Comparison of ENCODE assay signal across 15 mouse cellular contexts in genomic region chr17:29253236-29253635, GRCm38 (mm10). TPM values are rescaled to one million over a fixed set of nuclear protein-coding genes. Genes with fewer than 3 reads are reported as not detected.
"Had no signal": no experiment of that assay in that cellular context is flagged by ENCODE, and none has a peak within 500 bp of the region (broad histone marks: within the 10 kb centered on the region; RNA-seq: fewer than 3 reads in every experiment).

No protein-coding gene starts in this region.

- DNase-seq: kidney, postnatal 14 days; left cerebral cortex, postnatal 4 days; lung, embryonic 14.5 days; lung, postnatal 10 days; lung, postnatal 4 days; midbrain, embryonic 14.5 days; right cerebral cortex, adult 18-20 months; right cerebral cortex, postnatal 25 days; thymus, postnatal 36 days had no signal

- H3K27me3 ChIP-seq: limb, embryonic 13.5 days; neural tube, embryonic 15.5 days had no signal

- H3K4me3 ChIP-seq: limb, embryonic 13.5 days; midbrain, embryonic 10.5 days; myocyte; neural tube, embryonic 15.5 days had no signal

- H3K27ac ChIP-seq: limb, embryonic 13.5 days; liver, embryonic 14.5 days; midbrain, embryonic 10.5 days; neural tube, embryonic 15.5 days had no signal

- H3K9me3 ChIP-seq: limb, embryonic 13.5 days; midbrain, embryonic 10.5 days; neural tube, embryonic 15.5 days had no signal

- H3K4me2 ChIP-seq: limb, embryonic 13.5 days; lung, embryonic 14.5 days; neural tube, embryonic 15.5 days had no signal

- H3K9ac ChIP-seq: limb, embryonic 13.5 days; liver, embryonic 14.5 days; lung, embryonic 14.5 days; neural tube, embryonic 15.5 days had no signal

RNA-seq across cellular contexts. Expression of gene Cpne5, which starts 15.3 kb away (rescaled TPM):
- total RNA-seq: megakaryocyte, adult 5-6 weeks had no signal
